Mouse (Mus musculus) midbrain, embryonic 14.5 days (tissue): ENCODE data around the gene Pik3r2. TPM values are rescaled to one million over a fixed set of nuclear protein-coding genes. Genes with fewer than 3 reads are reported as not detected.

Source experiments
- ATAC-seq: fragments of 200-750 bp; cut with Nextera tagmentation; 2 replicates; pipeline ENCODE4 v1.8.0; 2017; ENCODE audit warnings: moderate number of reproducible peaks, moderate library complexity; ENCODE audit not compliant: low FRiP score, low TSS enrichment
- DNase-seq: peaks from one replicate; pipeline ENCODE4 v3.0.0-alpha.2; 2015
- H3K27ac ChIP-seq: fragments of 300-500 bp; sonication (generic); replicated peaks from 2 replicates; pipeline ENCODE4 v1.5.1; 2014; ENCODE audit warnings: mild to moderate bottlenecking, low read depth, low read length, moderate library complexity
- H3K27me3 ChIP-seq: fragments of 300-500 bp; sonication (generic); 2 replicates; pipeline ENCODE4 v1.6.1; 2014; ENCODE audit warnings: low read length, control low read depth, mixed read lengths; ENCODE audit not compliant: control insufficient read depth, insufficient read depth
- H3K36me3 ChIP-seq: fragments of 300-500 bp; sonication (generic); 2 replicates; pipeline ENCODE4 v1.6.1; 2014; ENCODE audit warnings: low read length, control low read depth; ENCODE audit not compliant: control insufficient read depth, insufficient read depth
- H3K4me1 ChIP-seq: fragments of 300-500 bp; sonication (generic); 2 replicates; pipeline ENCODE4 v1.6.1; 2014; ENCODE audit warnings: mild to moderate bottlenecking, antibody characterized with exemption, low read length, control low read depth; ENCODE audit not compliant: control insufficient read depth, insufficient read depth
- H3K4me2 ChIP-seq: fragments of 300-500 bp; sonication (generic); 2 replicates; pipeline ENCODE4 v1.6.1; 2014; ENCODE audit warnings: mild to moderate bottlenecking, low read length, moderate library complexity
- H3K4me3 ChIP-seq: fragments of 300-500 bp; sonication (generic); replicated peaks from 2 replicates; pipeline ENCODE4 v1.5.1; 2014; ENCODE audit warnings: low read depth, low read length
- H3K9ac ChIP-seq: fragments of 300-500 bp; sonication (generic); replicated peaks from 2 replicates; pipeline ENCODE4 v1.6.1; 2014; ENCODE audit warnings: mild to moderate bottlenecking, low read length, moderate library complexity
- H3K9me3 ChIP-seq: fragments of 300-500 bp; sonication (generic); 2 replicates; pipeline ENCODE4 v1.6.1; 2016; ENCODE audit warnings: low read length, control low read depth, mixed read lengths; ENCODE audit not compliant: control insufficient read depth
- WGBS: fragments of 180-500 bp; shearing (Covaris S2); extraction: QIAGEN DNeasy Blood & Tissue Kit; methylation state at CpG from one replicate; pipeline ENCODE4 v1.1.7; 2014; 5-methylcytosine and 5-hydroxymethylcytosine counted together
- polyA plus RNA-seq: library from polyadenylated mRNA; unstranded; fragments of >200 nt; fragmentation: Nextera tagmentation; extraction: Ambion mirVana; gene quantifications from 2 replicates; pipeline ENCODE4 v1.2.1, GENCODE M21; 2014

Pik3r2 gene
- polyA plus RNA-seq, 1 experiment from 2014 or later = 79.2 TPM

GRCm38 (mm10) chr8:70812885-70813284, 36.4 kb upstream of the Pik3r2 start:
- DNase-seq (no peak), ATAC-seq (no peak)
- no peak overlapping the region for H3K9ac ChIP-seq
- H3K27ac ChIP-seq = no peak overlapping the region
- no peaks in the 10 kb centered on the region for H3K4me1 ChIP-seq
- H3K27me3 ChIP-seq = peaks cover 11% of the 10 kb centered on the region; the same call in 1 of the 2 replicates
- H3K4me3 ChIP-seq = no peak overlapping the region
- no peaks in the 10 kb centered on the region for H3K9me3 ChIP-seq
- H3K4me2 ChIP-seq = no peak overlapping the region
- whole genome bisulfite sequencing = 66% methylated on average over 4 of the region's 4 CpGs
- H3K36me3 ChIP-seq = no peaks in the 10 kb centered on the region

DNA sequence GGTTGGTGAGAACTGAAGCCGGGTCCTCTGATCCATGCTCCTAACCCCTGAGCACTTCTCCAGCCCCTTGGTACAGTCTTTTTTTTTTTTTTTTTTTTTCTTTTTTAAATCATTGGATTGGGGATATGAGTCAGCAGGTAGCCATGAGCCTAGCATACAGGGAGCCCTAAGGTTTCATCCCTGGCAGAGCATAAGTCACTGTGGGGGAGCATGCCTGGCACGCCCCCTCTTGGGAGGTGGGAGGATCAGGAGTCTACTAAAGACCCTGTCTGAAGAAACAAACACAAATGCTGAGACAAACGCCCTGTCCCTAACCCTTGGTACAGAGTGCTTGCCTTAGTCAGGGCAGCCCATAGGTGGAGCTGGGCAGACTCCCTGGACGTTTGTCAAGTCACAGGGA, 35.5 kb upstream of the Pik3r2 start:
- H3K9ac ChIP-seq = no peak overlapping the region
- H3K4me2 ChIP-seq = no peak overlapping the region
- no peak overlapping the region for H3K4me3 ChIP-seq
- no peak overlapping the region for H3K27ac ChIP-seq
- DNase-seq = no peak
- no peaks in the 10 kb centered on the region for H3K4me1 ChIP-seq
- no peaks in the 10 kb centered on the region for H3K9me3 ChIP-seq
- ATAC-seq = no peak
- peaks cover 8% of the 10 kb centered on the region; the same call in 1 of the 2 replicates for H3K27me3 ChIP-seq
- no peaks in the 10 kb centered on the region for H3K36me3 ChIP-seq
- 47% methylated on average over 4 of the region's 4 CpGs for WGBS

- 76% methylated on average over 20 of the region's 20 CpGs for WGBS
- DNase-seq (no peak), ATAC-seq (no peak)
- no peaks in the 10 kb centered on the region for H3K4me1 ChIP-seq
- no peak overlapping the region for H3K4me2 ChIP-seq
- no peak overlapping the region for H3K27ac ChIP-seq
- no peaks in the 10 kb centered on the region for H3K36me3 ChIP-seq
- no peak overlapping the region for H3K9ac ChIP-seq
- no peak overlapping the region for H3K4me3 ChIP-seq
- H3K27me3 ChIP-seq = no peaks in the 10 kb centered on the region; the same call in 1 of the 2 replicates
- H3K9me3 ChIP-seq = no peaks in the 10 kb centered on the region
Measured at GRCm38 (mm10) chr8:70810962-70811680, 34.6 kb upstream of the Pik3r2 start.

DNA sequence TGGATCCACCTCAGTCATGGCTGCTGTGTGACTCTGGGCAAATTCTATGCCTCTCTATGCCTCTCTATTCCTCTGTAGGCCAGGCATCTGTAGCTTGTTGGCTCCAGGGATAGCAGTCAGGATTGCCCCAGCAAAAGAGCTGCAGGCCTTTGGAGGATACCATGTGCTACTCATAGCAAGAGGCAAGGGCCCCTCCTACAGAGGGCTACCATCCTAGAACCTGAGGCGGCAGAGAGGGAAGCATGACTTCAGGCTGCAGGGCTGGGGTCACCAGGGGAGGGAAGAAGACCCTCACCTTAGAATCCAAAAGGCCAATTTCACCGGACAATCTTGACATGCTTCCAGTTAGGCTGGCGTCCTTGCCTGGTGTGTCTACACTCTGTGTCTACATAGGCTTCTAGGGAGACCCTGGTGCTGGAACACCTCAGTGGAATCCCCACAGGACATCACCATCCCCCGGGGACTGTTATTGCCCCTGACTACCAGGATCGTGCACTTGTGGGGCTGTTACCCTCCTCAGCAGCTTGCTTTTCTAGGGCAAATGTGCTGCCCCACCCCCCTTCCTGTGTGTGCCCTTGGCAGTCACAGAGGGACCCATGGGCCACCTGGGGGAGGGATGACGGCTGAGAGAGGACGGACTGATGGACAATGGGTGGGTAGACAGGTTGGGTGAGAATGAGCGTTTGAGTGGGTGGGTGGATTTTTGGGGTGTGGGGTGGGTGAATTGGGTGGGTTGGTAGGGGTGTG, 32.6 kb upstream of the Pik3r2 start:
- no peaks in the 10 kb centered on the region for H3K36me3 ChIP-seq
- no peaks in the 10 kb centered on the region for H3K9me3 ChIP-seq
- WGBS = 82% methylated on average over 8 of the region's 8 CpGs
- peaks cover 6% of the 10 kb centered on the region for H3K4me1 ChIP-seq
- H3K9ac ChIP-seq = no peak overlapping the region
- no peak overlapping the region for H3K4me2 ChIP-seq
- no peak for ATAC-seq
- H3K27me3 ChIP-seq = peaks cover 12% of the 10 kb centered on the region
- H3K27ac ChIP-seq = no peak overlapping the region
- no peak for DNase-seq
- no peak overlapping the region for H3K4me3 ChIP-seq

DNA sequence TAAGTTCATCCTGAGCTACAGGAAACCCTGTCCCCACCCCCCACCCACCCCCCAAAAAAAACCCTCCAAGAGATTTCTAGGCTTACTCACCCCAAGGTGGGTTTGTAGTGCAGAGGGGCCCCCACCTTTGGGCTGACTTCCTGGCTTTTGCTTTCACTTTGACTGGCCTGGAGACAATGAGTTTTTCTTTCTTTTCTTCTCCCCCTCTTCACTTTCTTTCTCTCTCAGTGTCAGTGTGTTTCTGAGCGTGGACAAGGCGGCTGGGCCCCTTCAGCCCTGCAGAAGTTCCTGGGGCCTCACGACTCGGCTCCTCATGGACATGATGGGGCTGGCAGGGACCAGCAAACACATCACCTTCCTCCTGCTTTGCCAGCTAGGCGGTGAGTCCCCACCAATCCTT, 31.7 kb upstream of the Pik3r2 start, which contains the start of gene Il12rb1:
Gene Il12rb1, plus strand, starts transcription at position 211 of the 400 bp plus-strand sequence.
- Histone ChIP-seq H3K27ac (no peak within 1 kb of the TSS), H3K36me3 (no peaks in the 10 kb centered on the region), H3K4me1 (peaks cover 11% of the 10 kb centered on the region), H3K9me3 (no peaks in the 10 kb centered on the region), H3K27me3 (peaks cover 21% of the 10 kb centered on the region), H3K4me3 (no peak within 1 kb of the TSS), H3K4me2 (no peak within 1 kb of the TSS), H3K9ac (no peak within 1 kb of the TSS)
- DNase-seq = no peak
- ATAC-seq = no peak
- WGBS = 61% methylated on average over 5 of the region's 5 CpGs

DNA sequence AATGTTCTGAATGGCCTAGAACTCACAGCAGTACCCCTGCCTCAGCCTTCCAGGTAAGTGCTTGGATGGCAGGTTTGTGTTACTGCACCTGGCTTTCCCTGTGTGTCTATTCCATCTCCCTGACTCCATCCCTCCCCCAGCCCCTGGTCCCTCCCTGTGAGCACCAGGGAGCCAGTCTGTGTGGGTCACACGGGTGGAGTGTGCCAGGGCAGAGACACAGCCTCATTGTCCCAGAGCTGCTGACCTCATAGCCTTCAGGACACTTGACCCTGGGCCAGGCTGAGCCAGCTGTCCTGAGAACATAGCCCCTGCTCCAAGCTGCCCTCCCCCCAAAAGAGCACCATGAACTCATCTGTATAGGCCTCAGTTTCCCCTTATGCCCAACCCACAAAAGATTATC, 30.8 kb upstream of the Pik3r2 start:
- no peak for ATAC-seq
- 39% methylated on average over 1 of the region's 1 CpGs for WGBS
- Histone ChIP-seq H3K4me2 (no peak overlapping the region), H3K9ac (no peak overlapping the region), H3K4me1 (peaks cover 11% of the 10 kb centered on the region), H3K36me3 (no peaks in the 10 kb centered on the region), H3K27ac (no peak overlapping the region), H3K27me3 (peaks cover 26% of the 10 kb centered on the region), H3K9me3 (no peaks in the 10 kb centered on the region), H3K4me3 (no peak overlapping the region)
- DNase-seq = no peak

DNA sequence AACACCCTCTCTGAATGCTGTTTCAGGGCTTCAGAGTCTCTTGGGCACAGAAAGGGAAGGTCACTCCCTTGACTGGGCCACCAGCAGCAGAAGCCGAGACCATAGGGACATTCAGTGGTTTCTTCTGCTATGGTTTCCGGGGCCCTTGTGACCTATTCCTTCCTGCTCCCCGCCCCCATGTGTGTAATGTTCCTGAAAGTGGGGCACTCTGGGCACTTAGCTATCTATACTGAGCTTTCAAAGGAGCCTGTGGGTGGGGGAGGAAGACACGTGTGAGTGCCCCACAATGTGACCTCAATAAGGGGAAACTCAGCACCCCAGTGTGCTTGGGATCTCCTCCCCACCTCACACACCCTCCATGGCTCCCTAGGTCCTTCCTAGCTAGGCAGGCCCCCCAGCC, 30.0 kb upstream of the Pik3r2 start:
- H3K9me3 ChIP-seq = no peaks in the 10 kb centered on the region
- peaks cover 26% of the 10 kb centered on the region for H3K27me3 ChIP-seq
- ATAC-seq (no peak), DNase-seq (no peak)
- H3K27ac ChIP-seq = no peak overlapping the region
- no peak overlapping the region for H3K4me2 ChIP-seq
- H3K4me1 ChIP-seq = peaks cover 11% of the 10 kb centered on the region
- H3K4me3 ChIP-seq = no peak overlapping the region
- H3K36me3 ChIP-seq = no peaks in the 10 kb centered on the region
- WGBS = 82% methylated on average over 4 of the region's 4 CpGs
- no peak overlapping the region for H3K9ac ChIP-seq

DNA sequence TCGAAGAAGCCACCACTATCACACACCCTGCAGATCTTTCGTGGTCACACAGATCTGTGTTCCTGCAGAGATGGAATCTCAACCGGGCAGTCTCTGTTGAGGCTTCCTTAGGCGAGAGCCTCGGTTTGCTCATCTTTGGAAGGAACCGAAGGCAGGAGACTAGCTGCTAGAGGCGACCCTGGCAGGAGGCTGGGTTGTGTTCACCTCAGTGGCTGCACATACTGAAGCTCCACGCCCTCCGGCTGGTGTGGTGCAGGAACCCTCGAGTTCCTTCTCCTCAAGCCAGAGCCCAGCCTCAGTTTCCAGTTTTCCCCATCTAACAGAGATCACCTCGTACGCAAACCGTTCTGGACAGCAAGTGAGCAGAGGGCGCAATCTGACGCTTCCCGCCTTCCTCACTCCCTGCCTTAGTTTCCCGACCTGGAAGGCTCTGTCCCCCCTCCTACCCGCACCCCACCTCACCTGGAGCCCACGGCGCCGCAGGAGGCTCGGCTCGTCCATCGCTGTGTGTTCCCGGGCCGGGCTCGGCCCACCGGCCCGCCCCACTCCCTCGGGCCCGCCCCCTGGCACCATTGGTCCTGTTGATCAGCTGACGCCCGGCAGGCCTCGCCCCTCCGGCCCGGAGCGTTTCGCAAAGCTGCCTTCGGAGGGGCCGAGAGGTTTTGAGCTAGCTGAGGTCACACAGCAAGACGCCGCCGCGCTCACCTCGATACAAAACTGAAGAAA, 28.1 kb upstream of the Pik3r2 start, which contains the start of gene Mast3:
Gene Mast3, minus strand, starts transcription at position 574 of the 726 bp plus-strand sequence.
- Histone ChIP-seq H3K36me3 (no peaks in the 10 kb centered on the region), H3K4me3 (peak within 1 kb of the TSS; percentile 47), H3K27me3 (peaks cover 30% of the 10 kb centered on the region), H3K9me3 (no peaks in the 10 kb centered on the region), H3K9ac (peak within 1 kb of the TSS; percentile 39), H3K4me1 (peaks cover 11% of the 10 kb centered on the region), H3K27ac (no peak within 1 kb of the TSS), H3K4me2 (peak within 1 kb of the TSS; percentile 73)
- WGBS = under 1% methylated on average over 45 of the region's 45 CpGs
- DNase-seq (peak; percentile 87), ATAC-seq (peak; percentile 84)
